Mouse (Mus musculus) lung, postnatal 4 days (tissue): Measurements from ENCODE around the gene Ndufc2.

Experiments used
- DNase-seq, 2 experiments: peaks; one replicate each; pipeline ENCODE4 v3.0.0; 2021

Gene Ndufc2

GRCm38 (mm10) chr7:97387561-97388147 is 12.1 kb upstream of the Ndufc2 start:
- no peak for DNase-seq

- no peak for DNase-seq
Measured at GRCm38 (mm10) chr7:97388541-97388940, 11.3 kb upstream of the Ndufc2 start.

GRCm38 (mm10) chr7:97391293-97392078 is 8.3 kb upstream of the Ndufc2 start:
- DNase-seq, result peak; percentile 63 to 78

DNA sequence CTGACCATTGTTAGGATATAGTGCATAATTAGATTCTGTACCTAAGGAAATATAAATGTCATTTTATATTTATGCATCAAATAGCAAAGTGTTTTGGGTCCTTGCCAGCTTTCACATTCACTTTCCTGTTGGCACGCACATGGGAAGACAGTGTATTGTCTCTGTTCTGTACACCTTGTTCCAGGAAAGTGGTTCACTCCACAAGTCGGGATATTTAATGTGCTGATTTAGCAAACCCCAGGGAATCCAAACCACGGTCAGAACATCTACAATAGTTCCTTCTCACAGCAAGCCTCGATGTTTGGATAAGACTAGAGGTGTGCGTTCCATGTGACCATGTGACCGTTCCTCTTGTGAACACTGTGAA is 7.7 kb upstream of the Ndufc2 start:
- DNase-seq, result no peak

- no peak for DNase-seq
Measured at GRCm38 (mm10) chr7:97394375-97394774, 5.4 kb upstream of the Ndufc2 start.

- DNase-seq, result no peak
Measured at GRCm38 (mm10) chr7:97398943-97399342, 860 bp upstream of the Ndufc2 start.

DNA sequence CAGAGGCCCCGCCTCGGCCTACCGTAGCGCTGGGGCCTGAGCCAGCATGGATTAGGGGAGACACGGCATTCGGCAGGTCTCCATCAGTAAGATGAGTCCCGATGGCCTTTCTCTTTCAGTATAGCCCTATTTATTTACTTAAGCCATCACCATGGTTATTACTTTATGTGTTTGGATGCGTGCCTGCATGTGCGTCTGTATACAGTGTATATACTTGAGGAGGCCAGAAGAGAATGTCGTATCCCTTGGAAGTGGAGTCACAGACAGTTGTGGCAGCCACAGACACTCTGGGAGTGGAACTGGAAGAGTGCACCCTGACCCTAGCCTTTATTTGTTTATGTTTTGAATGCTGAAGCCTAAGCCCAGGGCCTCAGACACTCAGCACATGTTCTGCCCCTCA is 7.3 kb downstream of the Ndufc2 start:
- no peak for DNase-seq

- no peak for DNase-seq
Measured at GRCm38 (mm10) chr7:97411106-97411505, 11.3 kb downstream of the Ndufc2 start.

- no peak for DNase-seq
Measured at GRCm38 (mm10) chr7:97411575-97411974, 11.8 kb downstream of the Ndufc2 start.

DNA sequence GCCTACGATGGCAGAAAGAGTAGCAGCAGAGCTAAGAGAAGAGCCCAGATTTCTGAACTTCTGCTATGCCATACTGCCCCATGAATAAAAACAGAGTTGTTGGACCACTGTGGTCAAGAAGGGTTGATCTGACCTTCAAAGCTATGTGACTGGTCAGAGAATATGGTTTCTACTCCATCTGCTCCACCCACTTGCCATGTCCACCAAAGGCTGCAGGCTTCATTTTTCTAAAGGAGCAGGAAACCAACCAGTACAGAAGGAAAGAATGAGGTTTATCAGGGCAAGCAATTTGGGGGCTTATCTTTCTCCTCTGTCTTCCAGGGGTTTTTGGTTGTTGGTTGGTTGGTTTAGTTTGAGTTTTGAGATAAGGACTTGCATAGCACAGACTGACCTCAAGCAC is 14.2 kb downstream of the Ndufc2 start:
- DNase-seq, result no peak

DNA sequence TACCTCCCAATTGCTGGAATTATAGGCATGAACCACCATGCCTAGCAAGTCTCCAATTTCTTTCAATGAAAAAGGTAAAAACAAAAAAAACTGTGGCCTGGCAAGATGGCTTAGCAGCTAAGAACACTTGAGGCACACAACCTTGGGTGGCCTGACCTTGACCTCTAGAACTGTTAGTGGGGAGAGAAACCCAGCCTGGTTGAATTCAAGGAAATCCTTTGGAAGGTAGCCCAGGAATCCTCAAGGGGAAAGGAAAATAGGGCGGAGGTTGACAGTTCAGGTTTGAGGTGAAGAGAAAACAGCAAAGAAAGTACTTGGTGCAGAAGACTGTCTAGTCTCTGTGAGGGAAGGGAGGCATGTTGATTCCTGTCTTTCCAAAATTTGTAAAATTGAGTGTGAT is 14.6 kb downstream of the Ndufc2 start:
- no peak for DNase-seq

DNA sequence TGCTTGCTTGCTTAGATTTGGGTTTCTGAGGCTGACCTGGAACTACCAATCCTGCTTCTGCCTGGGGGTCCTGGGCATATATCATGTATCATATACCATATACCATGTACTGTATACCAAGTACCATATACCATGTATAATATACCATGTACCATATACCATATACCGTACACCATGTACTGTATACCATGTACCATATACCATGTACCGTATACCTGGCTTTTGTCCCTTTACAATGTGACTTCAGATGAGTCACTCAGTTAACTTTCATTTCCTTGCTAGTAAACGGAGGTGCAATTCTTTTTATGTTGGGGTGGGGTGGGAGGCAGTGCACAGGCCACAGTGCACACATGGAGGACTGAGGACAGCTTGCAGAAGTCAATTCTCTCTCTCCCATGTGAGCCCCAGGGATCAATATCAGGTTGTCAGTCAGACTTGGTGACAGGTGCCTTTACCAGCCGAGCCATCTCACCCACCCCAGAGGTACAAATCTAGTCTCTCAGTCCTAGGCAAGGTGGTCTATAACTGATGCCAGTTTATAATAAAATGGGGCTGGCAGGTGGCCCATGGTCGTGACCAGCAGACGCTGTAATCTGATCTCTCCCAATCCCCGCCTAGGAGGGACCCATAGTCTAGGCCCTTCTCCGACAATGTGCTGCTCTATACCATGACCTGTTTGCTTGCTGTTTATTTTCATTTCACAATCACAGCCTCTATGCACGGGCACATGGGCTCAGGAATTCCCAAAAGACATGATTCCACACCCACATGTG is 15.3 kb downstream of the Ndufc2 start:
- no peak for DNase-seq

DNA sequence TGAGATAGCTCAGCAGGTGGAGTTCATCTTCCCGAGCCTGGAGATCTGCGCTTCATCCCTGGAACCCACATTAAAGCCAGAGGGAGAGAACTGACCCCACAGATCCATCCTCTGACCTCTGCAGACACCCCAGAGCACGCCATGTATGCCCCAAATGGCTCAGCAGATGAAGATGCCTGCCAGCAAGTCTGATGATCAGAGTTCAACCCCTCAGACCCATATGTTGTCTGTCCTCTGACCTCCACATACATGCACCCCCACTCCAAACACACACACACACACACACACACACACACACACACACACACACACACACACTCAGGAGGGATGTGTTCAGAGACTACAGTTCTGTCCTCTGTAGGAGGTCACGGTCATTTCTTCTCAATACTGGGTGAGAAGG is 16.7 kb downstream of the Ndufc2 start:
- DNase-seq, result no peak

DNA sequence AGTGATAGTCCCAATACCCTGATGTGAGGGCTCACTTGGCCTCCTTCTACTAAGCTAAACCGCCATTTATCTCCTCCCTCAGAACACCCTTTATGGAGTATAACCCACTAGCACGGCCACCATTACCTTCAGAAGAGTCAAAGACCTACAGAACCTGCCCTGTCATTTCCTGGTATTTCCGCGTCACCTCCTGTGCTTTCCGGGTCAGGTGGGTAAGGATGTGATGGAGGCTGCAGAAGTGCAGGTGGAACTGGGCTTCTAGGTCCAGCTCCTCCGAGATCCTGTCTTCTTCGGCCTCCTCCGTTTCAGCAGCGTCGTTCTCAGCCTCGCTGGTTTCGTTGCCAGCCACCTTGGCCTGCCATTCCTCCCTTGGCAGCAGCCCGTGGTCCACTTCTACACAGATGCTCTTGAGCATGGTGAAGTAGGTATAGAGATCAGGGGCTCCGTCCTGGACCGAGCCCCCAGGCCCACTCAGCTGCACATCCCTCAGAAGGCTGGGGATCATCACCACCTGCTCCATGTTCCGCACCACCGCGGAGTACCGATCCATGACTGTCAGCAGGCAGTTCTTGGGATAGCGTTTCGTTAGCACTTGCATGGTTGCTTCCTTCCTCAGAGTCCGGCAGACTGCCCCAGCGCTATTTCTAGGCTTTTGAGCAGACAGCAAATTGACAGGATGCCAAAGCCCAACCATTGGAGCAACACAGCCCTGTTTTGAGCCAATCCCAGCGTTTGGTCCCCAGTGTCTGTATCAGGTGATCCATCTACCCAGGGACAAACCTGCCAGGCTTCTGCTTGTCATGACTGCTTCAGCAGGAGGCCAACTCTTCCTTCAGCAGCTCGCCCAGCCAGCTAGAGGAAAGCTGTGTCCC is 17.3 kb downstream of the Ndufc2 start, which contains the start of gene Thrsp:
Gene Thrsp (minus strand): TSS at position 825 of the 872 bp plus-strand sequence.
- peak; percentile 50 to 62 for DNase-seq

DNA sequence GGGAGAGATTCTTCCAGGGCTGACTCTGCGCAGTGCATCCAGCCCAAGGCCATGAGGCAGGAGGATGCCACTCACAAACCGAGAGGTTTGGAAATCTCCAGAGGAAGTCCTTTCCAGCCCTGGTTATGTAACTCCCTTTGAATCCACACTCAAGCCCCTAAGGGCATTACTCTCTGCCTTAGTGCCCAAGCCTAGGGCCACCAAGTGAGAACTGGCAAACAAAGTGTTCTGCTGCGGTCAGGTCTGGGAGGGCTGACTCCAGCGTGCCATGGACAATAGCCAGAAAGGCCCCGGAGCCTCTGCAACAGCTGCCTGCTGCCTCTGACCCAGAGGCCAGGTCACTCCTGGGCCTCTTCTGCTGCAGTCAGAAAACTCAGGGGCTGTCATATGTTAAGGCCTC is 18.9 kb downstream of the Ndufc2 start:
- DNase-seq, result peak; percentile 41 to 71

GRCm38 (mm10) chr7:97419163-97419562 is 19.4 kb downstream of the Ndufc2 start:
- DNase-seq, result no peak

GRCm38 (mm10) chr7:97420406-97420805 is 20.6 kb downstream of the Ndufc2 start:
- no peak for DNase-seq

- DNase-seq, result peak in 1 of 2 experiments; percentile 46
Measured at GRCm38 (mm10) chr7:97420958-97421651, 21.3 kb downstream of the Ndufc2 start.

- no peak for DNase-seq
Measured at GRCm38 (mm10) chr7:97423754-97424153, 24.0 kb downstream of the Ndufc2 start.

DNA sequence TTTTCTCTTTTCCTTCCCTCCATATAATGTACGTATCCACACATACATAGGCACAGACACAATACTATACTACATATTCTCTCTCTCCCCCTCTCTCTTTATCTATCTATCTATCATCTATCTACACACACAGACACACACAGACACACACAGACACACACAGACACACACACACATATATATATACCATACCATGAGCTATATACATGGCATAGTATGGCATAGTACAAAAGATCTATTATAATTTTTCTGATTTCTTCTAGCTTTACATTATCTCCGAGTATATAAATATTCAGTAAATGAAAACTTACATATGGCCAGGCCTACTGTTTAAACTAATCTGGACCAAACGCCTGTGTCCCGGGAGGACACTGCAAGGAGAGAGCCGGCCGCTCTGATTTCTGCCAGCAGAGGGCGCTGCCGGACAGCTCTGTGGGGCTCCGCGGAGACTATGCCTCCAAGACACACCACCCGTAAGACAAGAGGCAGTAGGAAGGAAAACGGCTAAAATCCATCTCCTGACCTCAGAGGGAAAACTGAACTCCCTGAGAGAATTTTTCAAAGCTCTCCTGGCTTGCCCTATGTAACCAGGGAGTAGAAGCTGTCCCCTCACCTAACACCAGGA is 24.9 kb downstream of the Ndufc2 start:
- DNase-seq, result peak; percentile 84 to 92

GRCm38 (mm10) chr7:97426566-97426965 is 26.8 kb downstream of the Ndufc2 start:
- peak in 1 of 2 experiments; percentile 31 for DNase-seq

GRCm38 (mm10) chr7:97427296-97427695 is 27.5 kb downstream of the Ndufc2 start:
- DNase-seq, result no peak
